Mouse (Mus musculus) G1E (cell line): ENCODE data around the gene Snapc2. TPM values are rescaled to one million over a fixed set of nuclear protein-coding genes. Genes with fewer than 3 reads are reported as not detected.

Experiments
- ATAC-seq: 2 replicates; pipeline ENCODE4 v1.8.0; 2016; ENCODE audit warnings: mild to moderate bottlenecking; ENCODE audit not compliant: insufficient number of reproducible peaks, poor library complexity, low FRiP score, severe bottlenecking; ENCODE audit errors: extremely low read depth
- DNase-seq: peaks from one replicate; pipeline ENCODE4 v3.0.0; 2012; ENCODE audit warnings: low spot score
- H3K27me3 ChIP-seq: 2 replicates; pipeline ENCODE4 v1.6.1; 2012; ENCODE audit warnings: mild to moderate bottlenecking, low read length, inconsistent platforms; ENCODE audit not compliant: insufficient read depth
- H3K36me3 ChIP-seq: replicated peaks from 2 replicates; pipeline ENCODE3; 2012; ENCODE audit warnings: mild to moderate bottlenecking, inconsistent platforms
- H3K4me1 ChIP-seq: 2 replicates; pipeline ENCODE4 v1.6.1; 2012; ENCODE audit warnings: low read depth, low read length, inconsistent platforms, mixed read lengths; ENCODE audit not compliant: insufficient read depth
- H3K4me3 ChIP-seq: 2 replicates; pipeline ENCODE4 v1.5.1; 2012; ENCODE audit warnings: low read depth, mild to moderate bottlenecking, inconsistent platforms, low read length, moderate library complexity, mixed read lengths
- H3K9me3 ChIP-seq: replicated peaks from 2 replicates; pipeline ENCODE4 v1.6.1; 2012; ENCODE audit warnings: inconsistent platforms
- CTCF ChIP-seq: IDR thresholded peaks from 2 replicates; pipeline ENCODE4 v1.5.1; 2012; ENCODE audit warnings: low read depth, low read length, inconsistent platforms, mixed read lengths
- GATA1 ChIP-seq: IDR thresholded peaks from 2 replicates; pipeline ENCODE4 v1.6.1; 2012; ENCODE audit warnings: borderline replicate concordance, low read length, inconsistent platforms, mixed read lengths
- GATA2 ChIP-seq: IDR thresholded peaks from 2 replicates; pipeline ENCODE4 v1.6.1; 2012; ENCODE audit warnings: low read depth, low read length, inconsistent platforms, borderline replicate concordance
- POLR2AphosphoS5 ChIP-seq: IDR thresholded peaks from 2 replicates; pipeline ENCODE4 v1.6.1; 2012; ENCODE audit warnings: low read depth, low read length, inconsistent platforms; ENCODE audit not compliant: insufficient replicate concordance
- TAL1 ChIP-seq: conservative IDR thresholded peaks from 2 replicates; pipeline ENCODE4 v1.6.1; 2012; ENCODE audit warnings: low read depth, low read length, inconsistent platforms, mixed read lengths
- polyA plus RNA-seq: library from polyadenylated mRNA; stranded (reverse); fragments of >175 nt; gene quantifications from 2 replicates; pipeline ENCODE4 v1.2.3, GENCODE M21; 2012
- total RNA-seq, 2 experiments: library from RNA; stranded (forward) in 1 of 2; stranded (reverse) in 1 of 2; fragments of 200-1000 nt in 1 of 2; fragments of >200 nt in 1 of 2; fragmentation: Nextera tagmentation in 1 of 2; gene quantifications; 2 replicates each; pipeline ENCODE4 v1.2.3; 2014 to 2017

Gene Snapc2
- total and polyA plus RNA-seq, 3 experiments, result 9.1 to 49.5 (median 10.6) TPM

GRCm38 (mm10) chr8:4226323-4226722 is 26.6 kb upstream of the Snapc2 start:
- Histone ChIP-seq H3K4me3 (no peak overlapping the region), H3K4me1 (peaks cover 2% of the 10 kb centered on the region; the same call in 1 of the 2 replicates), H3K27me3 (peaks cover 56% of the 10 kb centered on the region), H3K36me3 (no peaks in the 10 kb centered on the region), H3K9me3 (no peaks in the 10 kb centered on the region)
- ATAC-seq, result no peak
- TF ChIP-seq CTCF (no peak), GATA2 (no peak), GATA1 (no peak)
- DNase-seq, result no peak

GRCm38 (mm10) chr8:4226739-4227347 is 26.0 kb upstream of the Snapc2 start, which contains the start of gene Lrrc8e:
TSS of gene Lrrc8e (plus strand) at chr8:4226827.
- ATAC-seq (no peak), DNase-seq (no peak)
- Histone ChIP-seq H3K27me3 (peaks cover 61% of the 10 kb centered on the region), H3K36me3 (no peaks in the 10 kb centered on the region), H3K9me3 (no peaks in the 10 kb centered on the region), H3K4me1 (peaks cover 2% of the 10 kb centered on the region; the same call in 1 of the 2 replicates), H3K4me3 (no peak within 1 kb of the TSS; the same call in 1 of the 2 replicates)
- TF ChIP-seq POLR2AphosphoS5, result no peak
- no peak for TF ChIP-seq TAL1

- TF ChIP-seq CTCF (no peak), POLR2AphosphoS5 (no peak), GATA1 (no peak), TAL1 (no peak), GATA2 (no peak)
- no peak overlapping the region for H3K4me3 ChIP-seq
- H3K9me3 ChIP-seq, result no peaks in the 10 kb centered on the region
- peaks cover 2% of the 10 kb centered on the region; the same call in 1 of the 2 replicates for H3K4me1 ChIP-seq
- peaks cover 62% of the 10 kb centered on the region for H3K27me3 ChIP-seq
- H3K36me3 ChIP-seq, result no peaks in the 10 kb centered on the region
- DNase-seq (no peak), ATAC-seq (no peak)
These were observed 25.0 kb upstream of the Snapc2 start for GRCm38 (mm10) chr8:4227919-4228318.

GRCm38 (mm10) chr8:4229784-4230183 is 23.1 kb upstream of the Snapc2 start:
- peaks cover 58% of the 10 kb centered on the region for H3K27me3 ChIP-seq
- H3K4me1 ChIP-seq, result peaks cover 2% of the 10 kb centered on the region; the same call in 1 of the 2 replicates
- H3K4me3 ChIP-seq, result no peak overlapping the region
- no peak for TF ChIP-seq POLR2AphosphoS5
- no peak for TF ChIP-seq TAL1
- no peak for TF ChIP-seq GATA1
- TF ChIP-seq GATA2, result no peak
- TF ChIP-seq CTCF, result no peak
- DNase-seq (no peak), ATAC-seq (no peak)
- H3K9me3 ChIP-seq, result no peaks in the 10 kb centered on the region
- H3K36me3 ChIP-seq, result no peaks in the 10 kb centered on the region

GRCm38 (mm10) chr8:4230612-4231351 is 22.1 kb upstream of the Snapc2 start:
- Histone ChIP-seq H3K27me3 (peaks cover 67% of the 10 kb centered on the region), H3K4me3 (no peak overlapping the region), H3K36me3 (no peaks in the 10 kb centered on the region), H3K4me1 (peaks cover 2% of the 10 kb centered on the region; the same call in 1 of the 2 replicates), H3K9me3 (no peaks in the 10 kb centered on the region)
- DNase-seq (no peak), ATAC-seq (peak; percentile 8; the same call in 1 of the 2 replicates)
- TF ChIP-seq POLR2AphosphoS5, result no peak
- no peak for TF ChIP-seq GATA2
- no peak for TF ChIP-seq TAL1
- TF ChIP-seq CTCF, result no peak

- ATAC-seq (no peak; the same call in 1 of the 2 replicates), DNase-seq (peak; percentile 32)
- Histone ChIP-seq H3K36me3 (peaks cover 34% of the 10 kb centered on the region), H3K27me3 (peaks cover 25% of the 10 kb centered on the region), H3K4me1 (peaks cover 34% of the 10 kb centered on the region), H3K4me3 (peak overlapping the region; percentile 91), H3K9me3 (no peaks in the 10 kb centered on the region)
- no peak for TF ChIP-seq CTCF
- no peak for TF ChIP-seq GATA1
- no peak for TF ChIP-seq TAL1
- TF ChIP-seq GATA2, result no peak
These were observed 15.0 kb upstream of the Snapc2 start for GRCm38 (mm10) chr8:4237814-4238433.
